Mouse (Mus musculus): Measurements from ENCODE around the gene Mau2.
"Not testable (repeated sequence)": the region's sequence is repeated elsewhere in the genome, so short reads cannot be mapped to it uniquely, and the experiment has no call there.

Gene Mau2

GRCm38 (mm10) chr8:70037994-70038393, 4.5 kb downstream of the Mau2 start:
- in situ Hi-C loops (cut with MboI; ENCODE audit: low pct_unique_long_range_greater_than_20kb in 1 of 2, low sequenced_read_pairs in 2 of 2, unreplicated experiment in 1 of 2), result no loop called here

- in situ Hi-C loops (cut with MboI; ENCODE audit: low pct_unique_long_range_greater_than_20kb in 1 of 2, low sequenced_read_pairs in 2 of 2, unreplicated experiment in 1 of 2), result no loop called here
Observed at GRCm38 (mm10) chr8:70030255-70030654, 12.3 kb downstream of the Mau2 start.

- in situ Hi-C loops (cut with MboI; ENCODE audit: low pct_unique_long_range_greater_than_20kb in 1 of 2, low sequenced_read_pairs in 2 of 2, unreplicated experiment in 1 of 2), result no loop called here
Observed at GRCm38 (mm10) chr8:70026151-70026550, 16.4 kb downstream of the Mau2 start.

- in situ Hi-C loops (cut with MboI; ENCODE audit: low pct_unique_long_range_greater_than_20kb in 1 of 2, low sequenced_read_pairs in 2 of 2, unreplicated experiment in 1 of 2), result no loop called here
Observed at GRCm38 (mm10) chr8:70023596-70023995, 18.9 kb downstream of the Mau2 start.

- in situ Hi-C loops (cut with MboI; ENCODE audit: low pct_unique_long_range_greater_than_20kb in 1 of 2, low sequenced_read_pairs in 2 of 2, unreplicated experiment in 1 of 2), result no loop called here
Observed at GRCm38 (mm10) chr8:70015017-70015416, 27.5 kb downstream of the Mau2 start.

GRCm38 (mm10) chr8:70012763-70013162, 29.8 kb downstream of the Mau2 start:
- in situ Hi-C loops (cut with MboI; ENCODE audit: low pct_unique_long_range_greater_than_20kb in 1 of 2, low sequenced_read_pairs in 2 of 2, unreplicated experiment in 1 of 2), result no loop called here

GRCm38 (mm10) chr8:70012350-70012749, 30.2 kb downstream of the Mau2 start:
- in situ Hi-C loops (cut with MboI; ENCODE audit: low pct_unique_long_range_greater_than_20kb in 1 of 2, low sequenced_read_pairs in 2 of 2, unreplicated experiment in 1 of 2), result no loop called here

- in situ Hi-C loops (cut with MboI; ENCODE audit: low pct_unique_long_range_greater_than_20kb in 1 of 2, low sequenced_read_pairs in 2 of 2, unreplicated experiment in 1 of 2), result not testable (repeated sequence)
Observed at GRCm38 (mm10) chr8:70010796-70011195, 31.7 kb downstream of the Mau2 start.

- in situ Hi-C loops (cut with MboI; ENCODE audit: low pct_unique_long_range_greater_than_20kb in 1 of 2, low sequenced_read_pairs in 2 of 2, unreplicated experiment in 1 of 2), result no loop called here
Observed at GRCm38 (mm10) chr8:70005178-70005577, 37.4 kb downstream of the Mau2 start.

- in situ Hi-C loops (cut with MboI; ENCODE audit: low pct_unique_long_range_greater_than_20kb in 1 of 2, low sequenced_read_pairs in 2 of 2, unreplicated experiment in 1 of 2), result no loop called here
Observed at GRCm38 (mm10) chr8:70004345-70004744, 38.2 kb downstream of the Mau2 start.

- in situ Hi-C loops (cut with MboI; ENCODE audit: low pct_unique_long_range_greater_than_20kb in 1 of 2, low sequenced_read_pairs in 2 of 2, unreplicated experiment in 1 of 2), result no loop called here
Observed at GRCm38 (mm10) chr8:70003204-70003657, 39.3 kb downstream of the Mau2 start.

- in situ Hi-C loops (cut with MboI; ENCODE audit: low pct_unique_long_range_greater_than_20kb in 1 of 2, low sequenced_read_pairs in 2 of 2, unreplicated experiment in 1 of 2), result not testable (repeated sequence)
Observed at GRCm38 (mm10) chr8:70001892-70002191, 40.7 kb downstream of the Mau2 start.

GRCm38 (mm10) chr8:70001176-70001891, 41.2 kb downstream of the Mau2 start:
- in situ Hi-C loops (cut with MboI; ENCODE audit: low pct_unique_long_range_greater_than_20kb in 1 of 2, low sequenced_read_pairs in 2 of 2, unreplicated experiment in 1 of 2), result no loop called here

- in situ Hi-C loops (cut with MboI; ENCODE audit: low pct_unique_long_range_greater_than_20kb in 1 of 2, low sequenced_read_pairs in 2 of 2, unreplicated experiment in 1 of 2), result no loop called here
Observed at GRCm38 (mm10) chr8:70000226-70000625, 42.3 kb downstream of the Mau2 start.

GRCm38 (mm10) chr8:69999236-69999635, 43.3 kb downstream of the Mau2 start:
- in situ Hi-C loops (cut with MboI; ENCODE audit: low pct_unique_long_range_greater_than_20kb in 1 of 2, low sequenced_read_pairs in 2 of 2, unreplicated experiment in 1 of 2), result loop anchor here in 1 of 2 experiments (5.0 kb wide), 1 partner anchor 82 kb away; no protein-coding TSS in a partner anchor

GRCm38 (mm10) chr8:69998706-69999105, 43.8 kb downstream of the Mau2 start:
- in situ Hi-C loops (cut with MboI; ENCODE audit: low pct_unique_long_range_greater_than_20kb in 1 of 2, low sequenced_read_pairs in 2 of 2, unreplicated experiment in 1 of 2), result loop anchor here in 1 of 2 experiments (5.0 kb wide), 1 partner anchor 81 kb away; no protein-coding TSS in a partner anchor

- in situ Hi-C loops (cut with MboI; ENCODE audit: low pct_unique_long_range_greater_than_20kb in 1 of 2, low sequenced_read_pairs in 2 of 2, unreplicated experiment in 1 of 2), result loop anchor here in 1 of 2 experiments (5.0 kb wide), 1 partner anchor 79 kb away; no protein-coding TSS in a partner anchor
Observed at GRCm38 (mm10) chr8:69996589-69997285, 45.8 kb downstream of the Mau2 start.

- in situ Hi-C loops (cut with MboI; ENCODE audit: low pct_unique_long_range_greater_than_20kb in 1 of 2, low sequenced_read_pairs in 2 of 2, unreplicated experiment in 1 of 2), result loop anchor here in 1 of 2 experiments (5.0 kb wide), 1 partner anchor 79 kb away; no protein-coding TSS in a partner anchor
Observed at GRCm38 (mm10) chr8:69995776-69996588, 46.6 kb downstream of the Mau2 start, which contains the start of gene Gatad2a. TSS of gene Gatad2a (minus strand) at chr8:69996384.

GRCm38 (mm10) chr8:69995422-69995775, 47.1 kb downstream of the Mau2 start:
- in situ Hi-C loops (cut with MboI; ENCODE audit: low pct_unique_long_range_greater_than_20kb in 1 of 2, low sequenced_read_pairs in 2 of 2, unreplicated experiment in 1 of 2), result loop anchor here in 1 of 2 experiments (5.0 kb wide), 1 partner anchor 78 kb away; no protein-coding TSS in a partner anchor

Measured in mouse embryonic stem cell (cell line).